Mouse (Mus musculus): Measurements from ENCODE around the gene Ptpru. TPM values are rescaled to one million over a fixed set of nuclear protein-coding genes. Genes with fewer than 3 reads are reported as not detected.
A peak's percentile ranks its signal among the peaks of the same experiment; 100 is the strongest.

Ptpru gene
- 22.5 and 28.7 TPM in 2 replicates for polyA plus RNA-seq (2012; rRNA removed)
- polyA plus RNA-seq (2014; fragmentation: Nextera tagmentation; extraction: Ambion mirVana) = 13.3 and 18.7 TPM in 2 replicates

GRCm38 (mm10) chr4:131837872-131838524, at the start of gene Ptpru:
Gene Ptpru (minus strand): TSS chr4:131838288.
- peak; percentile 81 for DNase-seq (ENCODE audit: low spot score)
- Histone ChIP-seq H3K9ac (ENCODE audit: low read depth, low read length, severe bottlenecking) (peak within 1 kb of the TSS; percentile 66), H3K4me2 (replicated peaks; ENCODE audit: low read depth, low read length, severe bottlenecking) (peak within 1 kb of the TSS; percentile 97), H3K9me3 (ENCODE audit: control insufficient read depth, low read length) (no peaks in the 10 kb centered on the region), H3K27ac (replicated peaks; ENCODE audit: low read depth, low read length) (no peak within 1 kb of the TSS), H3K4me3 (replicated peaks; ENCODE audit: low read length) (peak within 1 kb of the TSS; percentile 60), H3K36me3 (ENCODE audit: control insufficient read depth, insufficient read depth, low read length) (no peaks in the 10 kb centered on the region), H3K27me3 (ENCODE audit: control insufficient read depth, insufficient read depth, low read length) (peaks cover 15% of the 10 kb centered on the region; the same call in 1 of the 2 replicates), H3K4me1 (ENCODE audit: control insufficient read depth, insufficient read depth, low read length) (peaks cover 9% of the 10 kb centered on the region; the same call in 1 of the 2 replicates)
- WGBS = under 1% methylated on average over 51 of the region's 72 CpGs
- ATAC-seq (ENCODE audit: low FRiP score, low read depth) = peak; percentile 82
- no peak for TF ChIP-seq POLR2A (IDR thresholded peaks at IDR 0.05; ENCODE audit: borderline replicate concordance, extremely low read depth, insufficient read depth, insufficient read length)

DNA sequence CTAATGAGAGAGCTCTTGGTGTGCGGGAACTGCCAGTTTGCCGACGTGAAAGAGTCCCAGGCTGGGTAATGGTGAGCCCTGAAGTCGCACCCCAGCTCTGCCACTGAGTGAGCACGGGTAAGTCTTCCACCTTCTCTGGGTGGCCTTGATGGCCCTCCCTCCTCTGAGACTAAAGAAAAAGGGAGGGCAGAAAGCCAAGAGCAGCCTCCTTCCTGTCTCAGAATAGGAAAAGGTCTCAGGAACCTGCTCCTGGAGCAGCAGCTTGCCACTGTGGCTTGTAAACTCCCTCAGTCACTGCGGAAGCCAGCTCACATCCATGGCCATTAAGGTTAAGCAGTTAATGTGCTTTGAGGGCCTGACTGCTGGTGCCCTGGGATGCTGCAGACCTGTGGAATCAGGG, 47.3 kb upstream of the Ptpru start:
- 72% methylated on average over 6 of the region's 6 CpGs for WGBS
- H3K4me3 ChIP-seq (replicated peaks; ENCODE audit: low read length) = no peak overlapping the region
- H3K4me2 ChIP-seq (replicated peaks; ENCODE audit: low read depth, low read length, severe bottlenecking) = no peak overlapping the region
- no peaks in the 10 kb centered on the region for H3K9me3 ChIP-seq (ENCODE audit: control insufficient read depth, low read length)
- DNase-seq (ENCODE audit: low spot score) (no peak), ATAC-seq (ENCODE audit: low FRiP score, low read depth) (no peak)
- H3K36me3 ChIP-seq (ENCODE audit: control insufficient read depth, insufficient read depth, low read length) = peaks cover 40% of the 10 kb centered on the region
- no peak overlapping the region for H3K27ac ChIP-seq (replicated peaks; ENCODE audit: low read depth, low read length)
- no peaks in the 10 kb centered on the region for H3K4me1 ChIP-seq (ENCODE audit: control insufficient read depth, insufficient read depth, low read length)
- TF ChIP-seq POLR2A (IDR thresholded peaks at IDR 0.05; ENCODE audit: borderline replicate concordance, extremely low read depth, insufficient read depth, insufficient read length) = no peak
- H3K27me3 ChIP-seq (ENCODE audit: control insufficient read depth, insufficient read depth, low read length) = no peaks in the 10 kb centered on the region
- no peak overlapping the region for H3K9ac ChIP-seq (ENCODE audit: low read depth, low read length, severe bottlenecking)

DNA sequence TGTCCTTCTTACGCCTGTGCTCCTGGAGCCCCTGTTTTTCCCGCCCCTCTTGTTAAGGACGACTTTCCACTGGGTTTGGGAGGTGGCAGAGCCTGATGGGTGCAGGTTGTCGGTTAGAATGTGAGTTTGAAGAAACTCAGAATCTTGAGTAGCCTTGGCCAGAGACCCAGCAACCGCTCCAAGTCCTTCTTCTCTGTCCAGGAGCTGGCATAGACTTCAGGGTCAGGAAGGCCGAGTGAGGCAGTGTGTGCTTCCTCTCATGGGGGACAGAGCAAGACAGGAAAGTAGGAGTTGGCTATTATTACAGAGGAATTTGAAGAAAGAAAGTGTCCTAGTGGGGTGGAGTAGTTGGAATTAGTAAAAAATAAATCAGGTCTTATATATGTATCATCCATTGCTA, 45.5 kb upstream of the Ptpru start:
- no peak overlapping the region for H3K27ac ChIP-seq (replicated peaks; ENCODE audit: low read depth, low read length)
- no peaks in the 10 kb centered on the region for H3K27me3 ChIP-seq (ENCODE audit: control insufficient read depth, insufficient read depth, low read length)
- 71% methylated on average over 6 of the region's 6 CpGs for WGBS
- no peaks in the 10 kb centered on the region for H3K9me3 ChIP-seq (ENCODE audit: control insufficient read depth, low read length)
- no peak overlapping the region for H3K9ac ChIP-seq (ENCODE audit: low read depth, low read length, severe bottlenecking)
- no peak overlapping the region for H3K4me2 ChIP-seq (replicated peaks; ENCODE audit: low read depth, low read length, severe bottlenecking)
- ATAC-seq (ENCODE audit: low FRiP score, low read depth) (no peak), DNase-seq (ENCODE audit: low spot score) (no peak)
- H3K36me3 ChIP-seq (ENCODE audit: control insufficient read depth, insufficient read depth, low read length) = peaks cover 34% of the 10 kb centered on the region
- no peak overlapping the region for H3K4me3 ChIP-seq (replicated peaks; ENCODE audit: low read length)
- H3K4me1 ChIP-seq (ENCODE audit: control insufficient read depth, insufficient read depth, low read length) = peaks cover 6% of the 10 kb centered on the region; the same call in 1 of the 2 replicates
- no peak for TF ChIP-seq POLR2A (IDR thresholded peaks at IDR 0.05; ENCODE audit: borderline replicate concordance, extremely low read depth, insufficient read depth, insufficient read length)

DNA sequence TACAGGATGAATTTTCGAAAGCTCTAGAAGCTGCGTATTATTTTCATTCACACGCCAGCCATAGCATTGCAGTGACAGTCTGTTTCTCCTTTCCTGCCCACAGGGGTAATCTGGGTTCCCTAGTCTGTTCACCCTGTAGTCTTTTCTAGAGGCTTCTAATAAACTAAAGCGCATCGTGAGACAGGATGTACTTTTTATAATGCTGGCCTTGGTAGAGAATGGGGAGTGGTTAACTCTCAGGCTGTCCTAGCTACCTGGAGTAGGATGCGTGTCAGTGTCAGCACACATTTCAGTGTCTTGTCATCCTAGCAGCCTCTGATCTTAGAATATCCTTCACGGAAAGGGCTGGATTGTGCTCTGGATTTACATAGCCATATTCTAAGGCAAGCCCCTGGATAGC, 43.2 kb upstream of the Ptpru start:
- Histone ChIP-seq H3K27ac (replicated peaks; ENCODE audit: low read depth, low read length) (no peak overlapping the region), H3K4me2 (replicated peaks; ENCODE audit: low read depth, low read length, severe bottlenecking) (no peak overlapping the region), H3K4me3 (replicated peaks; ENCODE audit: low read length) (no peak overlapping the region), H3K36me3 (ENCODE audit: control insufficient read depth, insufficient read depth, low read length) (peaks cover 21% of the 10 kb centered on the region), H3K27me3 (ENCODE audit: control insufficient read depth, insufficient read depth, low read length) (no peaks in the 10 kb centered on the region), H3K9ac (ENCODE audit: low read depth, low read length, severe bottlenecking) (no peak overlapping the region), H3K9me3 (ENCODE audit: control insufficient read depth, low read length) (no peaks in the 10 kb centered on the region), H3K4me1 (ENCODE audit: control insufficient read depth, insufficient read depth, low read length) (peaks cover 17% of the 10 kb centered on the region; the same call in 1 of the 2 replicates)
- 84% methylated on average over 7 of the region's 7 CpGs for WGBS
- ATAC-seq (ENCODE audit: low FRiP score, low read depth) (no peak), DNase-seq (ENCODE audit: low spot score) (no peak)
- no peak for TF ChIP-seq POLR2A (IDR thresholded peaks at IDR 0.05; ENCODE audit: borderline replicate concordance, extremely low read depth, insufficient read depth, insufficient read length)

DNA sequence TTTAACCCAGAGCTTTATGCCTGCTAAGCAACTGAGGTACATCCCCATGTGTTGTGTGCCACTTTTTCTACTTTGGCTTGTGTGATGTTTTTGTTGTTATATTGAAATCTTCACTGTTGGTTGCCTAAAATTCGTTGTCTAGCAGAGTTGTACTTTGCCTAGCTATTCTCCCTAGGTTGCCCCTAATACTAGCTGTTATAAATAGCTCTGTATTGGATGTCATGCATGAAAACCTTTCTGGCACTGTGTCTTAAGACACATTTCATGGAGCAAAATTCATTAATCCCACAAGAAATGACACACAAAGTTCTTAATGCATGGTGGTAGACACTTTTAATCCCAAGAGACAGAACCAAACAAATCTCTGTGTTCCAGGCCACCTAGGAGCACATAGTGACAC, 41.6 kb upstream of the Ptpru start:
- H3K4me3 ChIP-seq (replicated peaks; ENCODE audit: low read length) = no peak overlapping the region
- no peak overlapping the region for H3K27ac ChIP-seq (replicated peaks; ENCODE audit: low read depth, low read length)
- H3K4me2 ChIP-seq (replicated peaks; ENCODE audit: low read depth, low read length, severe bottlenecking) = no peak overlapping the region
- H3K4me1 ChIP-seq (ENCODE audit: control insufficient read depth, insufficient read depth, low read length) = peaks cover 32% of the 10 kb centered on the region
- no peaks in the 10 kb centered on the region for H3K9me3 ChIP-seq (ENCODE audit: control insufficient read depth, low read length)
- ATAC-seq (ENCODE audit: low FRiP score, low read depth) (no peak), DNase-seq (ENCODE audit: low spot score) (no peak)
- no peak for TF ChIP-seq POLR2A (IDR thresholded peaks at IDR 0.05; ENCODE audit: borderline replicate concordance, extremely low read depth, insufficient read depth, insufficient read length)
- H3K36me3 ChIP-seq (ENCODE audit: control insufficient read depth, insufficient read depth, low read length) = peaks cover 5% of the 10 kb centered on the region; the same call in 1 of the 2 replicates
- WGBS = 72% methylated on average over 1 of the region's 1 CpGs
- H3K9ac ChIP-seq (ENCODE audit: low read depth, low read length, severe bottlenecking) = no peak overlapping the region
- H3K27me3 ChIP-seq (ENCODE audit: control insufficient read depth, insufficient read depth, low read length) = no peaks in the 10 kb centered on the region
